Mouse (Mus musculus): ENCODE data around the gene Amotl1. TPM values are rescaled to one million over a fixed set of nuclear protein-coding genes. Genes with fewer than 3 reads are reported as not detected.
"Not testable (repeated sequence)": the region's sequence is repeated elsewhere in the genome, so short reads cannot be mapped to it uniquely, and the experiment has no call there.

Amotl1 gene
- polyA plus RNA-seq, 1 experiment from 2014 or later: 17.9 TPM

GRCm38 (mm10) chr9:14671965-14672364 is 27.1 kb upstream of the Amotl1 start:
- DNase-seq (ENCODE audit: low spot score); H3K9ac ChIP-seq (ENCODE audit: low read depth, low read length); H3K27me3 ChIP-seq (ENCODE audit: control insufficient read depth, insufficient read depth, low read length); H3K4me1 ChIP-seq (replicated peaks; ENCODE audit: control insufficient read depth, insufficient read depth, low read length); H3K36me3 ChIP-seq (ENCODE audit: control insufficient read depth, insufficient read depth, low read length); ATAC-seq (ENCODE audit: low FRiP score); H3K4me3 ChIP-seq (ENCODE audit: low read depth, low read length); H3K4me2 ChIP-seq (replicated peaks; ENCODE audit: low read depth, low read length); H3K9me3 ChIP-seq (ENCODE audit: control insufficient read depth, low read length); H3K27ac ChIP-seq (ENCODE audit: low read depth, low read length): not testable (repeated sequence)
- WGBS: 45% methylated on average over 5 of the region's 5 CpGs

- no peak for ATAC-seq (ENCODE audit: low FRiP score)
- no peak for DNase-seq (ENCODE audit: low spot score)
- no peak overlapping the region for H3K27ac ChIP-seq (ENCODE audit: low read depth, low read length)
- no peak overlapping the region for H3K4me3 ChIP-seq (ENCODE audit: low read depth, low read length)
- H3K27me3 ChIP-seq (ENCODE audit: control insufficient read depth, insufficient read depth, low read length): no peaks in the 10 kb centered on the region
- no peak overlapping the region for H3K9ac ChIP-seq (ENCODE audit: low read depth, low read length)
- H3K4me1 ChIP-seq (replicated peaks; ENCODE audit: control insufficient read depth, insufficient read depth, low read length): no peaks in the 10 kb centered on the region
- H3K9me3 ChIP-seq (ENCODE audit: control insufficient read depth, low read length): no peaks in the 10 kb centered on the region
- H3K4me2 ChIP-seq (replicated peaks; ENCODE audit: low read depth, low read length): no peak overlapping the region
- no peaks in the 10 kb centered on the region for H3K36me3 ChIP-seq (ENCODE audit: control insufficient read depth, insufficient read depth, low read length)
- 80% methylated on average over 3 of the region's 3 CpGs for WGBS
These were observed 23.5 kb upstream of the Amotl1 start for GRCm38 (mm10) chr9:14668382-14668781.

- WGBS: 90% methylated on average over 3 of the region's 3 CpGs
- no peak overlapping the region for H3K4me3 ChIP-seq (ENCODE audit: low read depth, low read length)
These were observed 21.2 kb upstream of the Amotl1 start for GRCm38 (mm10) chr9:14666071-14666470.

GRCm38 (mm10) chr9:14663591-14663990 is 18.7 kb upstream of the Amotl1 start:
- H3K9ac ChIP-seq (ENCODE audit: low read depth, low read length): no peak overlapping the region
- no peak for ATAC-seq (ENCODE audit: low FRiP score)
- WGBS: 89% methylated on average over 2 of the region's 2 CpGs
- no peak overlapping the region for H3K4me2 ChIP-seq (replicated peaks; ENCODE audit: low read depth, low read length)
- no peaks in the 10 kb centered on the region for H3K27me3 ChIP-seq (ENCODE audit: control insufficient read depth, insufficient read depth, low read length)
- no peak overlapping the region for H3K27ac ChIP-seq (ENCODE audit: low read depth, low read length)
- no peak for DNase-seq (ENCODE audit: low spot score)
- H3K4me3 ChIP-seq (ENCODE audit: low read depth, low read length): no peak overlapping the region
- no peaks in the 10 kb centered on the region for H3K9me3 ChIP-seq (ENCODE audit: control insufficient read depth, low read length)
- H3K4me1 ChIP-seq (replicated peaks; ENCODE audit: control insufficient read depth, insufficient read depth, low read length): no peaks in the 10 kb centered on the region
- H3K36me3 ChIP-seq (ENCODE audit: control insufficient read depth, insufficient read depth, low read length): no peaks in the 10 kb centered on the region

More at GRCm38 (mm10) chr9:14666071-14666470, 21.2 kb upstream of the Amotl1 start:
- H3K9ac ChIP-seq (ENCODE audit: low read depth, low read length): no peak overlapping the region
- no peak overlapping the region for H3K4me2 ChIP-seq (replicated peaks; ENCODE audit: low read depth, low read length)
- ATAC-seq (ENCODE audit: low FRiP score) (no peak), DNase-seq (ENCODE audit: low spot score) (no peak)
- no peaks in the 10 kb centered on the region for H3K36me3 ChIP-seq (ENCODE audit: control insufficient read depth, insufficient read depth, low read length)
- H3K9me3 ChIP-seq (ENCODE audit: control insufficient read depth, low read length): no peaks in the 10 kb centered on the region
- no peak overlapping the region for H3K27ac ChIP-seq (ENCODE audit: low read depth, low read length)
- H3K4me1 ChIP-seq (replicated peaks; ENCODE audit: control insufficient read depth, insufficient read depth, low read length): no peaks in the 10 kb centered on the region
- no peaks in the 10 kb centered on the region for H3K27me3 ChIP-seq (ENCODE audit: control insufficient read depth, insufficient read depth, low read length)

GRCm38 (mm10) chr9:14662876-14663275 is 18.0 kb upstream of the Amotl1 start:
- H3K27me3 ChIP-seq (ENCODE audit: control insufficient read depth, insufficient read depth, low read length): no peaks in the 10 kb centered on the region
- H3K36me3 ChIP-seq (ENCODE audit: control insufficient read depth, insufficient read depth, low read length): no peaks in the 10 kb centered on the region
- 74% methylated on average over 7 of the region's 7 CpGs for WGBS
- H3K27ac ChIP-seq (ENCODE audit: low read depth, low read length): no peak overlapping the region
- no peak overlapping the region for H3K9ac ChIP-seq (ENCODE audit: low read depth, low read length)
- no peak overlapping the region for H3K4me3 ChIP-seq (ENCODE audit: low read depth, low read length)
- DNase-seq (ENCODE audit: low spot score): no peak
- no peak for ATAC-seq (ENCODE audit: low FRiP score)
- no peaks in the 10 kb centered on the region for H3K4me1 ChIP-seq (replicated peaks; ENCODE audit: control insufficient read depth, insufficient read depth, low read length)
- H3K9me3 ChIP-seq (ENCODE audit: control insufficient read depth, low read length): no peaks in the 10 kb centered on the region
- no peak overlapping the region for H3K4me2 ChIP-seq (replicated peaks; ENCODE audit: low read depth, low read length)

- H3K4me3 ChIP-seq (ENCODE audit: low read depth, low read length): no peak overlapping the region
- ATAC-seq (ENCODE audit: low FRiP score): no peak
- 86% methylated on average over 9 of the region's 9 CpGs for WGBS
- no peak overlapping the region for H3K27ac ChIP-seq (ENCODE audit: low read depth, low read length)
- H3K9me3 ChIP-seq (ENCODE audit: control insufficient read depth, low read length): no peaks in the 10 kb centered on the region
- H3K4me1 ChIP-seq (replicated peaks; ENCODE audit: control insufficient read depth, insufficient read depth, low read length): no peaks in the 10 kb centered on the region
- H3K4me2 ChIP-seq (replicated peaks; ENCODE audit: low read depth, low read length): no peak overlapping the region
- no peaks in the 10 kb centered on the region for H3K36me3 ChIP-seq (ENCODE audit: control insufficient read depth, insufficient read depth, low read length)
- H3K9ac ChIP-seq (ENCODE audit: low read depth, low read length): no peak overlapping the region
- no peaks in the 10 kb centered on the region for H3K27me3 ChIP-seq (ENCODE audit: control insufficient read depth, insufficient read depth, low read length)
- DNase-seq (ENCODE audit: low spot score): no peak
These were observed 17.3 kb upstream of the Amotl1 start for GRCm38 (mm10) chr9:14662138-14662537.

GRCm38 (mm10) chr9:14657926-14658325 is 13.1 kb upstream of the Amotl1 start:
- H3K36me3 ChIP-seq (ENCODE audit: control insufficient read depth, insufficient read depth, low read length): no peaks in the 10 kb centered on the region
- no peaks in the 10 kb centered on the region for H3K4me1 ChIP-seq (replicated peaks; ENCODE audit: control insufficient read depth, insufficient read depth, low read length)
- H3K27ac ChIP-seq (ENCODE audit: low read depth, low read length): no peak overlapping the region
- DNase-seq (ENCODE audit: low spot score) (no peak), ATAC-seq (ENCODE audit: low FRiP score) (no peak)
- no peaks in the 10 kb centered on the region for H3K9me3 ChIP-seq (ENCODE audit: control insufficient read depth, low read length)
- H3K27me3 ChIP-seq (ENCODE audit: control insufficient read depth, insufficient read depth, low read length): no peaks in the 10 kb centered on the region
- no peak overlapping the region for H3K4me3 ChIP-seq (ENCODE audit: low read depth, low read length)
- 54% methylated on average over 2 of the region's 2 CpGs for WGBS
- H3K9ac ChIP-seq (ENCODE audit: low read depth, low read length): no peak overlapping the region
- no peak overlapping the region for H3K4me2 ChIP-seq (replicated peaks; ENCODE audit: low read depth, low read length)

GRCm38 (mm10) chr9:14654010-14654409 is 9.2 kb upstream of the Amotl1 start:
- no peaks in the 10 kb centered on the region for H3K4me1 ChIP-seq (replicated peaks; ENCODE audit: control insufficient read depth, insufficient read depth, low read length)
- WGBS: 78% methylated on average over 2 of the region's 2 CpGs
- H3K9ac ChIP-seq (ENCODE audit: low read depth, low read length): no peak overlapping the region
- H3K27me3 ChIP-seq (ENCODE audit: control insufficient read depth, insufficient read depth, low read length): no peaks in the 10 kb centered on the region
- ATAC-seq (ENCODE audit: low FRiP score) (no peak), DNase-seq (ENCODE audit: low spot score) (no peak)
- H3K4me3 ChIP-seq (ENCODE audit: low read depth, low read length): no peak overlapping the region
- no peaks in the 10 kb centered on the region for H3K36me3 ChIP-seq (ENCODE audit: control insufficient read depth, insufficient read depth, low read length)
- no peaks in the 10 kb centered on the region for H3K9me3 ChIP-seq (ENCODE audit: control insufficient read depth, low read length)
- no peak overlapping the region for H3K27ac ChIP-seq (ENCODE audit: low read depth, low read length)
- no peak overlapping the region for H3K4me2 ChIP-seq (replicated peaks; ENCODE audit: low read depth, low read length)

GRCm38 (mm10) chr9:14652761-14653160 is 7.9 kb upstream of the Amotl1 start:
- H3K27me3 ChIP-seq (ENCODE audit: control insufficient read depth, insufficient read depth, low read length): no peaks in the 10 kb centered on the region
- 84% methylated on average over 1 of the region's 1 CpGs for WGBS
- ATAC-seq (ENCODE audit: low FRiP score): no peak

More at GRCm38 (mm10) chr9:14652761-14653160, 7.9 kb upstream of the Amotl1 start:
- H3K4me2 ChIP-seq (replicated peaks; ENCODE audit: low read depth, low read length): no peak overlapping the region
- H3K4me3 ChIP-seq (ENCODE audit: low read depth, low read length): no peak overlapping the region
- H3K27ac ChIP-seq (ENCODE audit: low read depth, low read length): no peak overlapping the region
- DNase-seq (ENCODE audit: low spot score): no peak
- no peaks in the 10 kb centered on the region for H3K9me3 ChIP-seq (ENCODE audit: control insufficient read depth, low read length)
- no peak overlapping the region for H3K9ac ChIP-seq (ENCODE audit: low read depth, low read length)
- H3K4me1 ChIP-seq (replicated peaks; ENCODE audit: control insufficient read depth, insufficient read depth, low read length): no peaks in the 10 kb centered on the region
- H3K36me3 ChIP-seq (ENCODE audit: control insufficient read depth, insufficient read depth, low read length): no peaks in the 10 kb centered on the region
